Mouse (Mus musculus) frontal cortex, postnatal 25 days (tissue): ENCODE data around the gene Kdelr3.
A peak's percentile ranks its signal among the peaks of the same experiment; 100 is the strongest.

Experiments used
- DNase-seq, 2 experiments: peaks; one replicate each; pipeline ENCODE4 v3.0.0; 2022; ENCODE audit warnings: low spot score in 2 of 2

Gene Kdelr3

DNA sequence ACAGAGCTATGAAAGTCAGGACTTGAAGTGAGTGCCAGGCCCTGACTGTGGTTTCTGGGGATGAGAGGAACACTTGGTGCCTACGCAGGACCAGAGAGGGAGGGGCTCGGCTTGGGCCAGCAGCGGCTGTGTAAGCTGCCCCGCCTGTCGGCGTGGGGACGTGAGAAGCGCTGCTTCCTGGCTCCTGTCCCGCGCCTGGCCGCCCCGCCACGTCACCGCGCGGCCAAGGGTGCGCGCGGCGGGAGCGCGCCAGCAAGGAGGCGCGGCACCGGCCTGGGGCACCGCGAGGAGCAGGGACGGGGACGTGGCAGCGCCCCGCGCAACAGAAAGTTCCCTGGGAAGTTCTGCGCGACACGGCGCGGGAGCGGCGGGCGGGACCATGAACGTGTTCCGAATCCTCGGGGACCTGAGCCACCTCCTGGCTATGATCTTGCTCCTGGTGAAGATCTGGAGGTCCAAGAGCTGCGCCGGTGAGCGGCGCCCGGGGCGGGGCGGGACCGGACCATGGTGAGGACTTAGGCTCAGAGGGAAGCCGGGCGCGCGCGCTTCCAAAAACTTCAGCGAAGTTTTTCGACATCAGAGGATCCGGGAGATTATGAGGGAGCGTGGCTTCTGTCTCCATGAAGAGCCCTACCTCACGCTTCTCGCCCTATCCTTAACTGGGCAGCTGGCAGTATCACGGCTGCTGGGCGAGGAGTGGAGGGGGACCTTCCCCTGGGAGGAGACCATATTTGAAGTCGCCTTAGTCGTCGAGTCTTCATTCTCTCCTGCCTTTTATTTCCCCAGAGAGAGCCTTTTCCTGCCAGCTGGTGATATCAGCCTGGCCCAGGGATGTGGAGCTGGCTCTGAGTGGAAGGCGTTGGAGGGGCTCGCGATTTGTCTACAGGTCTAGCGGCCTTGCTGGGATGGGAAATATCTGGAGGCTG, at the start of gene Kdelr3:
TSS of gene Kdelr3 (plus strand) at position 241 of the 926 bp plus-strand sequence.
- no peak for DNase-seq

DNA sequence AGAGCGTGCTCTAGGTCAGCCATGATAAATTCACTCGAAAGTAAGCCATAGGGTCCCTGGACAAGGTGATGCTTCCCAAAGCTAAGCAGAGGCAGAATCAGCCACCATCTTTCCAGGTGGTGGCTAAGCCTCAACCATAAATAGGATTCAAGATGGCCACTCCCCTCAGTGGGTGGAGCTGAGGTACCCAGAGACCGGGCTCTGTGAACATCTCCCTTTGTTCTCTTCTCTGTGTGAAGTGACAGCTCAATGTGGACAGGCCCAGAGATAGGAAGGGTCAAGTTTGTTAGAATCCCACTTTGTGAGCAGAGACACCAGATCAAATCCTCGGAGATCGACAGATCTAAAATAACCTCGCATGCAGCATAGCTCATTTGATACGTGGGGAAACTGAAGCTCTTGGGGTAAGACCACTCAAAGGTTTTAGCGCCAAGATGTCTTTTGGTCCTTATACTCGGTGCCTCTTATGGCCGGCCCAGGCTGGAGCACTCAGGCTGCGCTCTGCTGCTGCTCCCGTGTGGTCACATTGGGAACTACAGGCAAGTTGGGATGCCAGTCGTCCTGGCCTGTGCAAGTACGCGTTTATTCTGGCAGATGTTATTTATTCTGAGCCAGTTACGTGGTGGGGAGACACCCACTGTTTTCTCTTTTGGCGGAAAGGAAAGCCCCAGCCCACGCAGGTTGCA, 49.5 kb upstream of the Kdelr3 start:
- DNase-seq = peak; percentile 87 to 88

GRCm38 (mm10) chr15:79469577-79469976, 46.6 kb upstream of the Kdelr3 start:
- DNase-seq = no peak

- DNase-seq = no peak
Measured at GRCm38 (mm10) chr15:79470583-79470982, 45.6 kb upstream of the Kdelr3 start.

DNA sequence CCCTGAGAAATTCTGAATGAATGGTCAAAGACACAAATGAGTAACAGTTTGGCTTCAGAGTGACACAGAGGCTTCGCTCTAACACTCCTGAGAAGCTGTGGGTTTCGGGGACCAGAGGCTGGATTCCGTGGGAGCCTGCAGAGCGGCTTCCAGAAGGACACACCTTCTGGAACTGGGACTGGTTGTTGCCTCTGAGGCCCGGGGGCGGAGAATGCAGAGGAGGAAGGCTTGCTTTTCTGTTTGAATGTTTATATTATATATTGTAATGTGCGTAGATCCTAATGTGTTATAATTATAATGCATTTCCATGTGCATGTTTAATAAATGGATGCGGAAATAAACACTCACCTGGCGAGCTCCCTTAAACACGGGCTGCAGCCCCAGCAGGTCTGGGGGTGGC, 45.1 kb upstream of the Kdelr3 start:
- DNase-seq = no peak

DNA sequence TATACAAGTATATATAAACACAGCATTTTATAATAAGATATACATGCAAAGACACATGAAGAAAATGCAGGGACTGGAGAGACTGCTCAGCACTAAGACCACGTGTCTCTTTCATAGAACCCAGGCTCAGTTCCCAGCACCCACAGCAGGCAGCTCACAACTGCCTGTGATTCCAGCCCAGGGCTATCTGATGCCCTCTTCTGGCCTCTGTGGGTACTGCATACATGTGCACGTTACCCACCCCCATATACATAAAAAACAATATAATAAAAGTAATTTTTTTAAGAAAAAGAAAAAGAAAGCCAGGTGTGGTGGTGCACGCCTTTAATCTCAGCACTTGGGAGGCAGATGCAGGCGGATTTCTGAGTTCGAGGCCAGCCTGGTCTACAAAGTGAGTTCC, 43.2 kb upstream of the Kdelr3 start:
- no peak for DNase-seq

GRCm38 (mm10) chr15:79473638-79474355, 42.4 kb upstream of the Kdelr3 start:
- no peak for DNase-seq

DNA sequence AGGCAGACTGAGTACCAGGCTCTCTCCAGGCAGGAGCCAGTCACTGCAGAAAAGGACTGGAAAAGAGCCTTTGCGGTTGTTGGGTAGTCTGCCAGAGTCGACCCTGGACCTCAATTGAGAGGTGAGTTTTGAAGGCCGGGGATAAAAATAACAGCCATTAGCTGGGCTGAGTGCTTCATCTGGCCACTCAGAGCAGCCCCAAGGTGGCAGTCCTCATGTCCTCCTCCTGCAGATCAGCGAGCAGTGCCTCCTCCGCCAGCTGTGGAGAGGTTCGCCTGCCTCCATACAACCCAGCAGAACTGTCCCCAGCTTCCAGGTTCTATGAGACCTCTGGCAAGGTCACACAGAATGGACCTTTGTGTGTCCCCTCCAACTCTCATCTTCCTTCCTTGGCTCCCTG, 39.0 kb upstream of the Kdelr3 start:
- DNase-seq = no peak

GRCm38 (mm10) chr15:79481181-79481688, 35.0 kb upstream of the Kdelr3 start:
- DNase-seq = no peak

- DNase-seq = no peak
Measured at GRCm38 (mm10) chr15:79489463-79489862, 26.7 kb upstream of the Kdelr3 start.

- no peak for DNase-seq
Measured at GRCm38 (mm10) chr15:79493527-79493926, 22.7 kb upstream of the Kdelr3 start.

DNA sequence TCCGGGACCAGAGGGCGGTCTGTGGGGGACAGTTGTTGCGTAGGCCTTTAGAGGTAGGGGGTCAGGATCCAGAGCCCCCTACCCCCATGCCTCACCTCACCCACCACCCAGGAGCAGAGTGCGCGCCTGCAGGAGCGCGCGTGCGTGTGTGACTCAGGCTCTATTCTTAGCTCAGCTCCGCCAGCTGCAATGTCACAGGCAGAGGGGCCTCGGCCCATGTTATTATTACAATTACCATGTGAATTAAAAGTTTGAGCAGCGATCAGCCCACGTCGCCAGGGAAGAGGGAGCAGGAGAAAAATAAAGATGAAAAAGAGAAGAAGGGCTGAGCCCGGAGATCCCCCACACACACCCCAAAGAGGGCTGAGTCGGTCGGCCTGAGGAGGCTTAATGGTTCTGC, 16.1 kb upstream of the Kdelr3 start:
- no peak for DNase-seq

GRCm38 (mm10) chr15:79502891-79503341, 13.3 kb upstream of the Kdelr3 start:
- DNase-seq = no peak

- no peak for DNase-seq
Measured at GRCm38 (mm10) chr15:79503438-79503837, 12.8 kb upstream of the Kdelr3 start.

DNA sequence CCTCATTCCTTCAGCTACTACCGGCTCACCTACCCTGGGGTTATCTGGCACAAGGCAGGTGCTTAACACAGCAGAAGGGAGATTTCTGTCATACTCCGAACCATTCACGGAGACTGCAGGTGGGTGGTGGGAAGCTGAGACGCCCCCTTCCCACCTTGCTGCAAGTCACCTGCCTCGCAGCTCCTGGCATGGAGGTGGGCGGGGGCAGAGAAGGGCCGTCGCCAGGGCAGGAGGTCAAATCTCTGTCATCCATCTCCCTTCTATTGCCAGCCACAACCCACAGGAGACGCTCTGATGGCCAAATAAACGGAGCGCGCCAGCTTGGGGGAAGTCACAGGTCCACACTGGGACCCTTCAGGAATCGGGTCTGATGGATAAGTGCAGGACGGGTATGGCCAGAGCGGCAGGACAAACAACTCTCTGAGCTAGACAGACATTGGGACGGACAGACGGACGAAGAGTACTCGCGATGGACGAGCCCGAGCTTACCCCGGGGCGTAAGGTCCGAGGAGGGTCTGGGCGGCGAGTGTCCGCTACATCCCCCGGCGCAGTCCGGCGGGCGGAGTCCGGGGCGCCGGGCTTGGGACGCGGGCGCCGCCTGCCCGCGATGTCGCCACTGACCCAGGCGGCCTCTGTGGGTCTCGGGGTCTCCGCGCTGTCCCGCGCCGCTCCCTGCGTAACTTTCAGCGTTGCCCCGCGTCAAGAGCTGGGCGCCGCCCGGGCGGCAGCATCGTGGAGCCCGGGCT, 11.3 kb upstream of the Kdelr3 start, which contains the start of gene Kcnj4:
TSS of gene Kcnj4 (minus strand) at position 535 of the 746 bp plus-strand sequence.
- DNase-seq = no peak

DNA sequence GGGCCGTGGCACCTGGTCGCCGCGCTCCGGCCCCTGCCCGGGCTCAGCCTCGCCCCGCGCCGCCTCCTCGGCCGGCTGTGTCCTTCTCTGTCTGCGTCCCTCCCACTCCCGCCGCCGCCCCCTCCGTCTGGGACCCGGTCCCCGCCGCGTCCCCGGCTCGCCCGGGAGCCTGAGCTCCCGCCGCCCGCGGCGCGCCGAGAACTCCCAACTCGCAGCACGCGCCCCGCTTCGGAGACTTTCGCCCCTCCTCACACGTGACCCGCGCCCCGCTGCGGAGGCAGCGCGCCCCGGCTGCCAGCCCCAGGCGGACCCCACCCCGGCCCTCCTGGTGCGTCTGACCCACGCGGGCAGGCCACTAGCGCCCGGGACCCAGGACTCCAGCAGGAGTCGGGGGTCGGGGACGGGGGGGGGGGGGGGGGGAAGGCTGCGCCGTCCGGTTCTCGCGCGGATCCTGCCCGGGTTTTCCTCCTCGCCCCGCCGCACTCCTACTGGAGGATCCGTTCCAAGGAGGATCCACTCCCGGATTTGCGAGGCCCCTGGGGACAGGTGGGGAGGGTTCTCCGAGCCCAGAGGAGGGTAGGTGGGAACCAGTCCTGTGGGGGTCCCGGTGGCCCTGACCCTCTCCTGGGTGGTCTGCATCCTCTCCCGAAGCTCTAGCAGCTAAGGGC, 10.5 kb upstream of the Kdelr3 start:
- peak; percentile 68 to 74 for DNase-seq

- no peak for DNase-seq
Measured at GRCm38 (mm10) chr15:79506460-79506859, 9.8 kb upstream of the Kdelr3 start.

- DNase-seq = no peak
Measured at GRCm38 (mm10) chr15:79507055-79507828, 9.0 kb upstream of the Kdelr3 start.

GRCm38 (mm10) chr15:79509998-79510397, 6.2 kb upstream of the Kdelr3 start:
- peak in 1 of 2 experiments; percentile 49 for DNase-seq

DNA sequence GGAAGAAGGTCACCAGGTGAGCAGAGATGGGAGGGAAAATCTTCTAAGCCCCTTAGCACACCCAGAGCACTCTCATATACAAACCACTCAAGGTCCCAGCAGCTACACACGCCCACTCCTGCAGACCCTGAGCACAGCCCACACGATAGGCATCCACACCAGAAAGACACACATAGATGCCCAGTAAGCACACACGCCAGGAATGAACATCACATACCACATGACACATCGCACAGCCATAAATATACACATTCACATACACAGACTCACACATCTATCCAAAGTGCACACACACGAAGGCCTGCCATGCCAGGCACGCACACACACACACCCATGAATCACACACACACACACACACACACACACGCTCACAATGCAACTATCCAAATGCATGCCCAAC, 5.8 kb upstream of the Kdelr3 start:
- no peak for DNase-seq
